Mouse (Mus musculus) cerebellum, adult (tissue): ENCODE measurements around the gene Dand5.

Experiments used
- ATAC-seq: cut with Nextera tagmentation; 2 replicates; pipeline ENCODE4 v1.9.2; 2017; ENCODE audit warnings: mild to moderate bottlenecking, moderate library complexity, mixed read lengths; ENCODE audit not compliant: insufficient number of reproducible peaks, low FRiP score, low TSS enrichment

The Dand5 gene

GRCm38 (mm10) chr8:84806031-84806430 is 16.6 kb downstream of the Dand5 start:
- no peak for ATAC-seq

GRCm38 (mm10) chr8:84799999-84800831 is 22.4 kb downstream of the Dand5 start, which contains the start of gene Nfix:
Nfix (minus strand) TSS chr8:84800344.
- no peak; the same call in 1 of the 2 replicates for ATAC-seq

- no peak for ATAC-seq
These were observed 23.3 kb downstream of the Dand5 start for GRCm38 (mm10) chr8:84799136-84799931.

- no peak for ATAC-seq
These were observed 24.0 kb downstream of the Dand5 start for GRCm38 (mm10) chr8:84798446-84799135.

- ATAC-seq, result no peak
These were observed 24.7 kb downstream of the Dand5 start for GRCm38 (mm10) chr8:84797971-84798370.

GRCm38 (mm10) chr8:84797256-84797797 is 25.3 kb downstream of the Dand5 start:
- no peak for ATAC-seq

- ATAC-seq, result peak; percentile 28; the same call in 1 of the 2 replicates
These were observed 28.1 kb downstream of the Dand5 start for GRCm38 (mm10) chr8:84794486-84794885.

GRCm38 (mm10) chr8:84793791-84794485 is 28.7 kb downstream of the Dand5 start:
- peak; percentile 10; the same call in 1 of the 2 replicates for ATAC-seq

- ATAC-seq, result no peak
These were observed 29.5 kb downstream of the Dand5 start for GRCm38 (mm10) chr8:84793134-84793533.

GRCm38 (mm10) chr8:84792429-84792947 is 30.1 kb downstream of the Dand5 start:
- ATAC-seq, result no peak

- ATAC-seq, result no peak
These were observed 32.1 kb downstream of the Dand5 start for GRCm38 (mm10) chr8:84790537-84790936.

- no peak for ATAC-seq
These were observed 32.7 kb downstream of the Dand5 start for GRCm38 (mm10) chr8:84789855-84790486.

GRCm38 (mm10) chr8:84789345-84789744 is 33.3 kb downstream of the Dand5 start:
- no peak for ATAC-seq

- ATAC-seq, result no peak
These were observed 33.7 kb downstream of the Dand5 start for GRCm38 (mm10) chr8:84788896-84789295.

- no peak for ATAC-seq
These were observed 34.9 kb downstream of the Dand5 start for GRCm38 (mm10) chr8:84787523-84788302.

- no peak for ATAC-seq
These were observed 35.7 kb downstream of the Dand5 start for GRCm38 (mm10) chr8:84786801-84787467.

GRCm38 (mm10) chr8:84785756-84786677 is 36.6 kb downstream of the Dand5 start:
- no peak for ATAC-seq
